Mouse (Mus musculus) ovary, postnatal 10 days (tissue): ENCODE results near the gene Arhgap42.

ENCODE experiments used
- DNase-seq: peaks from one replicate; pipeline ENCODE4 v3.0.0; 2022; ENCODE audit warnings: low spot score

Arhgap42 gene

GRCm38 (mm10) chr9:9238438-9239391, at the start of gene Arhgap42:
TSS of gene Arhgap42 (minus strand) at chr9:9239101.
- DNase-seq, result peak; percentile 47

GRCm38 (mm10) chr9:9288140-9288539, 49.2 kb upstream of the Arhgap42 start:
- DNase-seq, result no peak

- no peak for DNase-seq
These were observed 30.4 kb upstream of the Arhgap42 start for GRCm38 (mm10) chr9:9269305-9269704.

GRCm38 (mm10) chr9:9267606-9268601, 29.0 kb upstream of the Arhgap42 start:
- no peak for DNase-seq

GRCm38 (mm10) chr9:9263543-9263942, 24.6 kb upstream of the Arhgap42 start:
- DNase-seq, result no peak

- DNase-seq, result no peak
These were observed 23.6 kb upstream of the Arhgap42 start for GRCm38 (mm10) chr9:9262479-9262878.

- no peak for DNase-seq
These were observed 15.9 kb upstream of the Arhgap42 start for GRCm38 (mm10) chr9:9254764-9255163.

GRCm38 (mm10) chr9:9248529-9248928, 9.6 kb upstream of the Arhgap42 start:
- DNase-seq, result no peak

- no peak for DNase-seq
These were observed 7.1 kb upstream of the Arhgap42 start for GRCm38 (mm10) chr9:9245994-9246393.

- DNase-seq, result no peak
These were observed 4.9 kb upstream of the Arhgap42 start for GRCm38 (mm10) chr9:9243834-9244233.

- no peak for DNase-seq
These were observed 2.4 kb upstream of the Arhgap42 start for GRCm38 (mm10) chr9:9241202-9241795.

- DNase-seq, result no peak
These were observed 1.4 kb downstream of the Arhgap42 start for GRCm38 (mm10) chr9:9237511-9237910.

GRCm38 (mm10) chr9:9229662-9230061, 9.2 kb downstream of the Arhgap42 start:
- no peak for DNase-seq

- DNase-seq, result no peak
These were observed 14.1 kb downstream of the Arhgap42 start for GRCm38 (mm10) chr9:9224837-9225236.

- DNase-seq, result no peak
These were observed 15.5 kb downstream of the Arhgap42 start for GRCm38 (mm10) chr9:9223384-9223783.

- DNase-seq, result no peak
These were observed 16.9 kb downstream of the Arhgap42 start for GRCm38 (mm10) chr9:9221950-9222486.

GRCm38 (mm10) chr9:9221185-9221584, 17.7 kb downstream of the Arhgap42 start:
- no peak for DNase-seq

- no peak for DNase-seq
These were observed 20.6 kb downstream of the Arhgap42 start for GRCm38 (mm10) chr9:9218301-9218700.

- no peak for DNase-seq
These were observed 24.1 kb downstream of the Arhgap42 start for GRCm38 (mm10) chr9:9214849-9215248.

GRCm38 (mm10) chr9:9214296-9214695, 24.6 kb downstream of the Arhgap42 start:
- no peak for DNase-seq

- no peak for DNase-seq
These were observed 27.4 kb downstream of the Arhgap42 start for GRCm38 (mm10) chr9:9211411-9212087.
